Mouse (Mus musculus) urinary bladder, postnatal 14 days (tissue): ENCODE data around the gene Med12.

ENCODE experiments used
- DNase-seq: peaks from one replicate; pipeline ENCODE4 v3.0.0; 2021; ENCODE audit warnings: low spot score

Gene Med12

DNA sequence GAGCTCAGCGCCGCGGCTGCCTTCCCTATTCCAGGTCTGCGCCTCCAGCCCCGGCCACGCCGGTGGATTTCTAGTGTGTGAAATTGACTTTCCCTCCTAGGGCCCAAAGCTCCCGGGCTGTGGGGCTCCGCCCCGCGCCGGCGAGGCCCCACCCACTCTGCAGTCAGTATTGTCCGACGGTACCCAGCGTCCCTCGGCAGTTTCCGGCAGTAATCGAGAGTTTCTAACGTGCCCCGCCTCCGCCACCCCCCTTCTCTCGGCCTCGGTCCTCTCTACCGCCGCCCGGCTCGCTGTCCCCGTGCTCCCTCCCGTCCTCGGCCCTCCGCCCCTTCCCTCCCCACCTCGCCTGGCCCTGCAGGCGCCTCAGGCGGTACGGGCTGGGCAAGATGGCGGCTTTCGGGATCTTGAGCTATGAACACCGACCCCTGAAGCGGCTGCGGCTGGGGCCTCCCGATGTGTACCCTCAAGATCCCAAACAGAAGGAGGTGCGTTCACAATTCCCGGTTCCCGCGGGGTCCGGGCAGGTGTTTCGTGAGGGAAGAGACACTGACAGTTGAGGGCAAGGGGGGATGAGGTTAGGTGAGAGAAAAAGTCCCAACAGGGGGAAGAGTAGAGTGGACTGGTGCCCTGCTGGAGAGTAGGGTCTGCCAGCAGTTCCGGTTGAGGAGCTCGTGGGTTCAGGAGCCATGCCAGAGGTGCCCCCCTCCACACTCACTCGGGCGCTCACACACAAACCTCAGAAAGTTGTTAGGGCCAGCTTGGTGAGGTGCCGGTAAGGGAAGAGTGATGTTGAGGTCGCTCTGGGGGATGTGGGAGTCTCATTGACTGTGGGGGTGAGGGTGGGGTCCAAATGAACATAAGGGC is at the start of gene Med12:
Gene Med12 (plus strand): TSS at position 156 of the 864 bp plus-strand sequence.
- DNase-seq: peak; percentile 91

DNA sequence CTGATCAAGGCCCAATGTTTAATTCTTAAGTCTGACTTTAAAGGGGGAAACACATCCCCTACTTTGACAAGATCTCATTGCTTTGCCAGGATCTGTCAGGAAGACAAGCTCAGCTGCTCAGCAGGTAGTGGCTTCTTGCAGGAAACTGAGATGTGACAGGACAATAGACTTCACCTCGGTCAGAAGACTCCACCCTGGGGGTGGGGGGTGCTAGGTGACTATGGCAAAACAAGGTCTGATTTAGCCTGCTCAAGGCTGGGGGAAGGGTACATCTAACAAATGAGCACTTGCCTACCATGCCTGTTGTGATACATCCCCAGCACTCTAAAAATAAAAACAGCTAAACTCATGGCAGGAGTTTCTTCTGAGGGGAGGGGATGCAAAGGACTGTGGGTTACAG is 28.8 kb upstream of the Med12 start:
- no peak for DNase-seq

DNA sequence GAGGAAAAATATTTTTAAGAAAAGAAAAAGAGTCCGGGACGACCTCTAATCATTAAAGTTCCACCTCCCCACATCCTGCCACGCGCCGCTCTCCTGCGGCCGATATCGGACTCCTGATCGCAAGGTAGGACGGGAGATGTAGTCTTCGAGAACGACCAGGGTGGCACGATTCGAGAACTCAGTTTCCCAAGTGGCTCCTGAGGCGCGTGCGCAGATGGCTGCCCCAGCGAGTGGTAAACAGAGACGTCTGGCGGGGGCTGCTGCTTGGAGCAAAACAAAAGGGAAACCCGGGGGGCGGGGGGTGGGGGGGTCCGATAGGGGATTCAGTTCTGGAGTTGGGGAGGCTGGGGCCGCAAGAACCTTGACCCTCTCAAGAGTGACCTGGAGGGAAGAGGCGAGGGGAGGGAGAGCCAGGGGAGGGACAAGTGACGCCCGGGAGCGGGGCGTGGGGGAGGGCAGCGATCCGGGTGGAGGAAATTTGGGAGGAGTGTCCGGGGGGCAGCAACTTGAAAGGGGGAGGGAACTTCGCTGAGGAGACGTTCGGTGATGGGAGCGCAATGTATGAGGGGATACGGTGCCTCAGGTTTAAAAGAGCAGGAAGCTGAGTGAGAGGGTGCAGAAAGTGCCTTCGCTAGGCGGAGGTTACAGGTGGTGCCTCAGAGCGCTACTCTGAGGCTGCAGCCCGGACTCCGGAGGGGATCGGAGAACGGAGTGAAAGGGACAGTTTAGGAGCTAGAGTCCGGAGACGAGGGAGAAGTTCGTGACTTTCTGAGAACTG is 19.7 kb upstream of the Med12 start, which contains the start of gene Foxo4:
Gene Foxo4 (plus strand): TSS at position 577 of the 778 bp plus-strand sequence.
- peak; percentile 87 for DNase-seq

GRCm38 (mm10) chrX:101254740-101255139 is 19.1 kb upstream of the Med12 start:
- no peak for DNase-seq

- no peak for DNase-seq
These were observed 17.2 kb upstream of the Med12 start for GRCm38 (mm10) chrX:101256603-101257002.

DNA sequence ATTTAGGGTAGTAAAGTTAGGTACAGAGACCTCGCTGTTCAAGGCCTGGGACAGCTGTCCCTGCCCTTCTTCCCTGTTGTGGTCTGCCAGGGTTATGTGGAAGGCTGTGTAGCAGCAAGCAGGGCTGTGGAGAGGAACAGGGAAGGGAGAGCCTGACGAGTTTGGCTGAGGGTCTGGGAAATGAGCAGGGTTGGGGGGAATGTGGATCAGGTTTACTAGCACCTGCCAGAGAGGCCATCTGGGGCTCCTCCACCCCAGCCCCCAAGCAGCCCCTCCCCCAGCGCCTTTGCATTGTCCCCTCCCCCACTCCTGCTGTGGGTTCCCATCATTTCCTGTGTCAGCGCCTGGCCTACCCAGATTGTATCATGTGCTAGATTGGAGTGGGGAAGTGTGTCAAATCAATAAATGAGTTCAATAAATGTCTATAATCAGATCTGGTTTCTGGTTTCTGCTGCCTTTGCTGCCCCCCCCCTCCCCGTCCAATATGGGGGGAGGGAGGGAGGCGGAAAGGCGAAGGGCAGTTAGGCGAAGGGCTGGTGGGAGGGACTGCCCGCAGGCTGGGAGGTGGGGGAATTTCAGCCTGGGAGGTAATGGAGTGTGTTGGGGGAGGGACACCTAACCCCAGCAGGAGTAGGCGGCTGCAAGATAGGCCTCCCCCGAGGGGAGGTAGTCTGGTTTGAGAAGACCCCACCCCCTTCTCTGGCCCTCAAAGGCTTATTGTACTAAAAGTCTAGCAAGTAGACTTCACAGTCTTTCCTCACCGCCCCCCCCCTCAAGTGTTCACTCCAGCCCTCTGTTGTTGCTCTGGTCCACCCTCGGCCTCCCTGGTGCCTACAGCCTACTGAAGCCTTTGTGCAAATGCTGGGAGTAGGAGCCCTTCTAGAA is 13.1 kb upstream of the Med12 start:
- DNase-seq: no peak

DNA sequence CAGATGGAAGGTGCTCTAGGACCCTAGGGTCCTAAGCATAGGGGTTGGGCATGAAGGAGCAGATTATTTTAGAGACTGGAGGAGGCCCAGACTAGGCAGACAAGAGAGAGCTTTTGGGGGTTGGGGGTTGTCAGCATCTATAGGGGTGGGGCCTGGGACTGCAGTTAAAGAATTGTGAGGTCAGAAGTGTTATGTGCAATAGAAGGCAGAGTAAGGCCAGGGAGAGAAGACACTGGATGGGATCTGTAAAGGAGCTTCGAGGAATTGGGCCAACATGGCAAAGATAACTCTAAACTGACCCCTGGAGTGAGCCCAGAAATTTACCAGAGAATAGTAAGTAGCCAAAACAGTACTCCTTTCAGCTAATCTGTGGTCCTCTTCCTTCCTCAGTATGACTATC is 9.9 kb upstream of the Med12 start, which contains the start of gene Gm614:
Gene Gm614 (minus strand): TSS at position 101 of the 400 bp plus-strand sequence.
- DNase-seq: no peak

- no peak for DNase-seq
These were observed 7.2 kb upstream of the Med12 start for GRCm38 (mm10) chrX:101266631-101267030.

DNA sequence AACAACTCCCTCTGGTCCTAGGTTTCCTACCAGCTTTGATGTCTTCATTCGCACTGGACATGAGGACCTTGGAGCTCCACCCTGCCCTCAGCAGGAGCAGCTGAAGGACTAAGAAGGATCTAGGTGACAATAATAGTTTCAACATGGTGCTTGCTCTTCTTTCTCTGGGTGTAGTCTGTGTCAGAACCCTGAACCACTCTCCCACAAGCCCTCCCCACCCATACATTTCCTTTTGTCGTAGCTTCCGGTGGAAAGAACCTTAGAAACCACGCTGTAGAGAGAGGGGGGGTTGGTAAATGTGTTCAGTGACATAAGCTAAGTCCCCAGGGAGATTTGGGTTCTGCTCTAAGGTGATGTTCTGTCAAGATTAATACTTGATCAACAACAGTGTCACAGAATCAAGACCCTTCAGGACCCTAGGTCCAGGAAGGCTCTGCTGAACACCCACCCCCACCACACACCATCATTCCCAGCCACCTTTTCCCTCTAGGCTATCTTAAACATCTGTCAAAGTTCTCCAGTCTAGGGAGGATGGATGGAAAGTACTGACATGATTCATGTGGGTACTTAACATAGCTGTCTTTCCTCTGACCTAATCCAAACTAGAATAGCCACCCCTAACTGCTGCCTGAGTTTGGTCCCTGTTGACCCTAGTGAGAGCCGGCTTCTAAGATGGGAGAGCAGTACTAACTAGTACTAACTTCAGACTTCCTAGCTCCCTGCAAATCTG is 5.6 kb upstream of the Med12 start, which contains the start of gene Il2rg:
Gene Il2rg (minus strand): TSS at position 231 of the 730 bp plus-strand sequence.
- no peak for DNase-seq

DNA sequence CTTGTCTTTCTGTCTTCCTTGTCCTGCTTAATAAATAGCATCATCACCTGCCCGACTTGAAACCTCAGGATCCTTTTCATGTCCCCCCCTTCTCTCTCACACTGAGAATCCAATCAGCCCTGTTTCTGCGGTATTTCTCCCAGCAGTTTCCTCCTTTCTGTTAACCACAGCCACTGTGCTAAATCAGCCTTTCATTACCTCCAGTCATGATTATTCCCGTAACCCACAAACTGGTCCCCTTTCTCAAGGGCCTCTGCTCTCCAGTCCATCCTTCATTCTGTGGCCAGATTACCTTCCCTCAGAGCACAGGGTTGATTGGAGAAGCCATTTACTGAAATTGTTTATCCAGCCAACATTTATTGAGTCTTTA is 5.1 kb upstream of the Med12 start, which contains the start of gene Gm20489:
Gene Gm20489 (minus strand): TSS at position 269 of the 370 bp plus-strand sequence.
- DNase-seq: no peak

DNA sequence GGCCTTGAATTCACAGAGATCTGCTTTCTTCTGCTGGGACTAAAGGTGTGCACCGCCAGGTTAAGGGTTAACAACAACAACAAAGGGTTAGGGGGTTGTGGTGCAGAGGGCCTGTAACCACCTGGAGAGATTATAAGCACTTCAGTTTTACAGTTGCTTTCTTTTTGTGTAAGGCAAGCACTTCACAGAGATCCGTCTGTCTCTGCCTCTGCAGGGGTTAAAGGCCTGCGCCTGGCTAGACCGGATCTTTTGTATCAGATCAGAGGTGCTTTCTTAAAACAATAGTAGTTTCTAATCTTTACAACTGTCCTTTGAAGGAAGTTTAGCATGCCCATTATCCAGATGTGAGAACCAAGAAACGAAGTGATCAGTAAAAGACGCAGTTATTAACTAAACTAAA is 420 bp upstream of the Med12 start:
- no peak for DNase-seq

DNA sequence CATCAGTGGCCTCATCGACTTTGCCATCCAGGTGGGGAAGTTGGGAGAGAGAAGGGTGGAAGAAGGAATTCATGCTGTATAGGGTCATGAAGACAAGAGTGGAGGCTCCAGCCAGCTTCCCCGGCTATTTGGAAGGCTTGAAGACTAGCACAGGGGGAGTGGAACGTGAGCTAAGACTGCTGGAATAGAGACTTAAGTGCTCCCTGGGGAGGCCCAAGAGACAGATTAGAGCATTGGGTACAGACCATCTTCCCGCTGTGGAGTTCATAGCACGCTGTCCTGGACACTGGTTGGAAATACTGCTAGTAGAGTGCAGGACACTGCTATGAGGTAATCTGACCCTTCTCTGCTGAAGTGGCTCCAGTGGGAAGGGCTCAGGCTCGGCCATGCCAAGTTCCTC is 9.0 kb downstream of the Med12 start:
- no peak for DNase-seq

GRCm38 (mm10) chrX:101285534-101285933 is 11.7 kb downstream of the Med12 start:
- peak; percentile 31 for DNase-seq

GRCm38 (mm10) chrX:101285953-101286670 is 12.3 kb downstream of the Med12 start:
- DNase-seq: no peak

GRCm38 (mm10) chrX:101287543-101287942 is 13.7 kb downstream of the Med12 start:
- DNase-seq: no peak

- no peak for DNase-seq
These were observed 14.6 kb downstream of the Med12 start for GRCm38 (mm10) chrX:101288432-101288831.

DNA sequence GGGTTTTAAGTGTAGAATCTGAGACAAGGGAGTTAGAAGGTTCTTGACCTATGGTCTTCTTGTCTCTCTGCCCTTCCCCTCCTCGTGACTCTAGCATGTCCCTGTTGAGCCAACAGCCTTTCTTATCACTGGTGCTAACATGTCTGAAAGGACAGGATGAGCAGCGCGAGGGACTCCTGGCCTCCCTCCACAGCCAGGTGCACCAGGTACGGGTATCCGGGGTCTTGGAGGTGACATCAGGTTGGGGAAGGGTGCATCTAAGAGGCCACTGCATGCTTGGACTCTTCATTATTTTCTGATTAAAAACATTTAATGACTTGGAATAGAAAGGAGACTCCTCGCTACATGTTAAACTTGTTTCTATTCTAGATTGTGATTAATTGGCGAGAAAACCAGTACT is 15.2 kb downstream of the Med12 start:
- no peak for DNase-seq

DNA sequence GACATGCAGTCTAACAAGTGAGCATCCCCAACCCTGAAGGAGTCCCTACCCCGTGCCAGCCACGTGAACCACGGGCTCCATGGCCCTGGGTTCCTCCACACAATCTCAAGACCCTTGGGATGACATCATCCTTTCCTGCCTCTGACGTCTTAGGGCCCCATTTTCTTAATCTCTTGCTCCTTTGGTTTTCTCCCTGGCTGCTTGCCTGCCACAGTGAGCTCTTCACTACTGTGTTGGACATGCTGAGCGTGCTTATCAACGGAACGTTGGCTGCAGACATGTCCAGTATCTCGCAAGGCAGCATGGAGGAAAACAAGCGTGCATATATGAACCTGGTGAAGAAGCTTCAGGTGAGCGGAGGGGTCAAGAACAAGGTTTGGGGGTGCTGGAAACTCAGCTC is 16.3 kb downstream of the Med12 start:
- no peak for DNase-seq

DNA sequence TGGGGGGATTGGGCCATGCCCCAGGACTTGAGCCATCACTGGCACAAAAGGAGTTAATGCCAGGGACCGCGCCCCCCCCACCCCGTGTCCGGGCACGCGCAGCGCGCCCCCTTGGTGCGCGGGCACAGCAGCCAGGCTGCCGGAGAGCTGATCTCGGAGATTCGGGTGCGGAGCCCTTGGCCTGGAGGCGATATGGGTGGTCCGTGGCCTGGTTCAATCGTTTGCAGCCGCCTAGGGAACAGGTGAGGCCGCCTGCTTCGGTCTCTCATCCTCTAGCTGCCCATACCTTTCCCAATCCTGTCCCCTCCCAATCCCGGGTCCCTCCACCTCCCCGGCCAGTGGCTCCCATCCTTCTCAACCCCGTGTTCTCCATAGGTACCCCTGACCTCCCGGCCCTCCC is 25.2 kb downstream of the Med12 start, which contains the start of gene Nlgn3:
Gene Nlgn3 (plus strand): TSS at position 114 of the 400 bp plus-strand sequence.
- DNase-seq: no peak
